ENCODE assay signal across 16 mouse cellular contexts in the genomic region with DNA sequence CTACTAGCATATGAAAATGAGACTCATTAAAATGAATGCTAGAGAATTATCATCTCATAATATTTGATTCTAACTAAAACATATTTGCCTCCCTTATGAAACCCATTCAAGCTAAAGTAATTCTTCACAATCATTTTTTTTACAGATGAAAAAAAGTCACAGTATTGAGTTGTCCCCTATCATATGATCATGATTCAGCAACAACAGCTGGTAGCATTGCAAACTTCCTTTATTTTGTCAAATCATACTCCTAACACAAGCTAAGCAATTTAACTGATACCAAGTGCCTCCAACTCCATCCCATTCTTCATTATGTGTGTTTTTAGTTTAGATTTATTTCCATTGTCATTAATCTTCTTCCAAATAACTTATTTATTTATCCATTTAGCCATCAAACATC.
"Had no signal": no experiment of that assay in that cellular context is flagged by ENCODE, and none has a peak within 500 bp of the region (broad histone marks: within the 10 kb centered on the region; RNA-seq: fewer than 3 reads in every experiment).

No protein-coding gene starts in this region.

- H3K9ac ChIP-seq: neural tube, embryonic 12.5 days; neural tube, embryonic 13.5 days; neural tube, embryonic 15.5 days; stomach, embryonic 15.5 days had no signal

- H3K4me3 ChIP-seq: neural tube, embryonic 12.5 days; neural tube, embryonic 13.5 days; neural tube, embryonic 15.5 days; stomach, embryonic 15.5 days had no signal

- H3K4me1 ChIP-seq: neural tube, embryonic 12.5 days; neural tube, embryonic 13.5 days; neural tube, embryonic 15.5 days; stomach, embryonic 15.5 days had no signal

- H3K36me3 ChIP-seq: neural tube, embryonic 12.5 days; neural tube, embryonic 13.5 days; neural tube, embryonic 15.5 days; stomach, embryonic 15.5 days had no signal

- H3K27me3 ChIP-seq: neural tube, embryonic 12.5 days; neural tube, embryonic 13.5 days; neural tube, embryonic 15.5 days; stomach, embryonic 15.5 days had no signal

- H3K27ac ChIP-seq: neural tube, embryonic 12.5 days; neural tube, embryonic 13.5 days; neural tube, embryonic 15.5 days; stomach, embryonic 15.5 days; stomach, postnatal 0 days had no signal

- DNase-seq: retina, postnatal 1 day; right cerebral cortex, adult 18-20 months; right cerebral cortex, postnatal 14 days; right cerebral cortex, postnatal 25 days; right cerebral cortex, postnatal 4 days; thymus, adult 18-20 months; thymus, adult 2 months; thymus, postnatal 14 days; thymus, postnatal 25 days; thymus, postnatal 36 days; thymus, postnatal 4 days had no signal

- H3K9me3 ChIP-seq: neural tube, embryonic 12.5 days; neural tube, embryonic 13.5 days; neural tube, embryonic 15.5 days; stomach, embryonic 15.5 days had no signal
